In genomic region chr12:104637046-104638032, GRCm38 (mm10) we compare ENCODE assay signal across 9 mouse cellular contexts.
A peak's percentile ranks its signal among the peaks of the same experiment; 100 is the strongest.
DNase-seq lines count a peak whose midpoint lies in the region; ATAC-seq and TF ChIP-seq lines count a peak whose summit lies in the region.
"Had no signal": no experiment of that assay in that cellular context is flagged by ENCODE, and none has a peak within 500 bp of the region (broad histone marks: within the 10 kb centered on the region; RNA-seq: fewer than 3 reads in every experiment).

No protein-coding gene starts in this region.

- H3K9ac ChIP-seq in heart, embryonic 11.5 days (ENCODE audit: low read depth, low read length): no peak overlapping the region
- H3K9ac ChIP-seq in CH12.LX (ENCODE audit: insufficient read depth, low read depth): no peak overlapping the region
- no peak overlapping the region for H3K9ac ChIP-seq in forebrain, embryonic 13.5 days

- no peak for TF ChIP-seq POLR2A in CH12.LX (IDR thresholded peaks at IDR 0.05; ENCODE audit: low read depth, low read length)

- in situ Hi-C loops in CH12.LX (cut with MboI; ENCODE audit: low pct_ligation_motif_present, low pct_unique_long_range_greater_than_20kb, low sequenced_read_pairs): no loop called here

- peak overlapping the region; percentile 19 for H3K4me3 ChIP-seq in heart, embryonic 11.5 days (ENCODE audit: low read depth, low read length)
- no peak overlapping the region for H3K4me3 ChIP-seq in CH12.LX (replicated peaks in 1 of 3; ENCODE audit: low read depth in 2 of 3, low read length in 2 of 3, poor library complexity in 1 of 3)
- H3K4me3 ChIP-seq in forebrain, embryonic 13.5 days: 0 out of 2 replicates have a peak overlapping the region, but pooled peaks have one; percentile 2

- TF ChIP-seq CTCF in CH12.LX (conservative IDR thresholded peaks at IDR 0.05 in 1 of 2, IDR thresholded peaks at IDR 0.05 in 1 of 2; ENCODE audit: low read depth in 2 of 2, low read length in 2 of 2): no peak

- H3K4me2 ChIP-seq in heart, embryonic 11.5 days: peak overlapping the region; percentile 55
- peak overlapping the region; percentile 42 for H3K4me2 ChIP-seq in CH12.LX (ENCODE audit: insufficient read depth, low read depth, poor library complexity, severe bottlenecking)
- H3K4me2 ChIP-seq in forebrain, embryonic 13.5 days: peak overlapping the region; percentile 31

- TF ChIP-seq EP300 in CH12.LX (IDR thresholded peaks at IDR 0.05; ENCODE audit: low read length): no peak

- peaks cover 14% of the 10 kb centered on the region for H3K4me1 ChIP-seq in heart, embryonic 11.5 days (ENCODE audit: control insufficient read depth, insufficient read depth, low read length)
- no peaks in the 10 kb centered on the region for H3K4me1 ChIP-seq in CH12.LX (ENCODE audit: control insufficient read depth in 1 of 2, insufficient read depth in 2 of 2)
- H3K4me1 ChIP-seq in forebrain, embryonic 13.5 days: peaks cover 20% of the 10 kb centered on the region

- no peak for ATAC-seq in heart, embryonic 11.5 days (replicated peaks; ENCODE audit: insufficient number of reproducible peaks, low FRiP score, low TSS enrichment)
- ATAC-seq in forebrain, embryonic 13.5 days: peak; percentile 86

- H3K9me3 ChIP-seq in heart, embryonic 11.5 days (replicated peaks; ENCODE audit: control insufficient read depth, low read length): no peaks in the 10 kb centered on the region
- H3K9me3 ChIP-seq in CH12.LX (replicated peaks; ENCODE audit: low read length): no peaks in the 10 kb centered on the region
- H3K9me3 ChIP-seq in forebrain, embryonic 13.5 days (replicated peaks): 0 out of 2 replicates have a peak, but pooled peaks cover 3% of the 10 kb centered on the region

- peaks cover 30% of the 10 kb centered on the region for H3K27me3 ChIP-seq in heart, embryonic 11.5 days (ENCODE audit: control insufficient read depth, insufficient read depth, low read length)
- peaks cover 91% of the 10 kb centered on the region for H3K27me3 ChIP-seq in CH12.LX (replicated peaks)
- peaks cover 55% of the 10 kb centered on the region for H3K27me3 ChIP-seq in forebrain, embryonic 13.5 days

- H3K36me3 ChIP-seq in heart, embryonic 11.5 days (ENCODE audit: control insufficient read depth, insufficient read depth, low read length): no peaks in the 10 kb centered on the region
- H3K36me3 ChIP-seq in CH12.LX (replicated peaks in 1 of 2; ENCODE audit: control insufficient read depth in 1 of 2, insufficient read depth in 1 of 2, low read length in 1 of 2): no peaks in the 10 kb centered on the region
- H3K36me3 ChIP-seq in forebrain, embryonic 13.5 days (ENCODE audit: poor library complexity, severe bottlenecking): no peaks in the 10 kb centered on the region

- no peak for TF ChIP-seq RAD21 in CH12.LX (IDR thresholded peaks at IDR 0.05; ENCODE audit: low read depth, low read length)

- no peaks in the 10 kb centered on the region for H3K79me2 ChIP-seq in CH12.LX (replicated peaks; ENCODE audit: control insufficient read depth, extremely low read depth, insufficient read depth, poor library complexity, severe bottlenecking)

- DNase-seq in heart, adult 9 months (ENCODE audit: low spot score in 2 of 2): no peak
- no peak for DNase-seq in CH12.LX (ENCODE audit: extremely low read depth)
- DNase-seq in mesoderm, embryonic 11.5 days (ENCODE audit: low read depth, low spot score): peak; percentile 36
- no peak for DNase-seq in layer of hippocampus, postnatal 10 days (ENCODE audit: low spot score in 2 of 2)
- no peak for DNase-seq in thymus, postnatal 0 days (ENCODE audit: low spot score)
- DNase-seq in gastrocnemius, postnatal 25 days: no peak
- DNase-seq: cerebellum, adult 11-12 months had no signal

- 3% methylated on average over 33 of the region's 33 CpGs for WGBS in heart, embryonic 11.5 days (ENCODE audit: insufficient replicate concordance)
- WGBS in forebrain, embryonic 13.5 days: 12% methylated on average over 33 of the region's 33 CpGs

- no peak overlapping the region for H3K27ac ChIP-seq in heart, embryonic 11.5 days (ENCODE audit: low read depth, low read length)
- H3K27ac ChIP-seq in CH12.LX (ENCODE audit: insufficient read depth, low read depth): no peak overlapping the region
- no peak overlapping the region for H3K27ac ChIP-seq in forebrain, embryonic 13.5 days

- dilution Hi-C loops in CH12.LX (cut with MboI; ENCODE audit: extremely low pct_ligation_motif_present, extremely low pct_unique_long_range_greater_than_20kb, low sequenced_read_pairs): no loop called here

TF ChIP-seq in CH12.LX, 34 proteins besides CTCF, POLR2A, EP300 and RAD21:
- no peak for TF ChIP-seq GABPA (IDR thresholded peaks at IDR 0.05; ENCODE audit: insufficient replicate concordance, low read depth, low read length)

Comparison
In these comparisons a context has a peak if more than half of its experiments do, and no peak if none do; other contexts are left out.
1. H3K4me3 ChIP-seq: peak in heart, embryonic 11.5 days (single experiment) and forebrain, embryonic 13.5 days (single experiment); none in CH12.LX (0 of 3).
2. Peak in every context shown above with its lines, with median percentiles within 50 percentile points of each other: H3K4me2 ChIP-seq.